Mouse (Mus musculus): ENCODE measurements around the gene Prkce. TPM values are rescaled to one million over a fixed set of nuclear protein-coding genes. Genes with fewer than 3 reads are reported as not detected.

The Prkce gene
- polyA plus RNA-seq, 1 experiment: 1.9 TPM

DNA sequence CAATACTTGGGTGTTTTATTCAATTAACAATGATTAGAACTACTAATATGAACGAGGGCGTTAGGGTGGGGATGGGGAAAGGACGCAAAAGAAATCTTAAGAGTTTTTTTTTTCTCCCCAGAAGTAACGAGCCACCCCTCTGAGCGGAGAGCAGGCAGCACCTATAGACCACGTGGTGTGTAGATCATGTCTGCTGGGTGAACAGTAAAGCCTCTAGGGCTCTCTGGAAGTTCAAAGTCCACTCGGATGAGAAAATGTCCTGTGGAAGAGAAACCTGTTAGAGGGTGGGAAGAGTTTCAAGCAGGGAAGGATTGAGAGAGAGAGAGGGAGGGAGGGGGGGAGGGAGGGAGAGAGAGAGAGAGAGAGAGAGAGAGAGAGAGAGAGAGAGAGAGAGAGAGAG lies 298.8 kb downstream of the Prkce start:
- H3K36me3 ChIP-seq (ENCODE audit: control insufficient read depth, insufficient read depth): no peaks in the 10 kb centered on the region
- no peak for TF ChIP-seq CEBPB (IDR thresholded peaks at IDR 0.05; ENCODE audit: insufficient read depth, poor library complexity, severe bottlenecking)
- TF ChIP-seq MYOG (IDR thresholded peaks at IDR 0.05; ENCODE audit: control insufficient read depth in 1 of 3, insufficient read depth in 1 of 3, insufficient read length in 2 of 3, low read depth in 2 of 3): no peak
- no peak overlapping the region for H3K4me2 ChIP-seq (ENCODE audit: low read depth)
- no peak overlapping the region for H3ac ChIP-seq (ENCODE audit: control insufficient read depth, insufficient read length)
- H3K79me2 ChIP-seq (ENCODE audit: control insufficient read depth, insufficient read depth): no peaks in the 10 kb centered on the region
- H3K4me3 ChIP-seq: no peak overlapping the region
- no peaks in the 10 kb centered on the region for H3K27me3 ChIP-seq (ENCODE audit: control insufficient read depth, insufficient read depth, insufficient read length)

DNA sequence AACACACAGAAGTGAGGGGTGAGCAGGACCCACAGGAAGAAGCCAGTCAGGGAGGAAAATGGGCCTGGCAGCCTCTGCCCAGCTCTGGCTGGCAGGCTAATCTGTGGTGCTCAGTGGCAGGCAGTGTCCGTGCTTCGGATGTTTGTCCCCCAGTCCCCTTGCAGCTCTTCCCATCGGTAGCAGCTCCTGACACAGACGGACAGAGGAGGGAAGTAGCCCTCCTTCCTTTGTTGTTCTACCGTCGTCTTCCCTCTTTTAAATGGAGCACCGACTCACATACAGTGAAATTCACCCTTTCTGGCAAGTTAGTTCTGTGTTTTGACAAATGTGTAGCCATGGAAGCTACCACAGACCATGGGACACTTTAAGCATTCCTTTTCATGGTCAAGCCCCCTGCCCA lies 299.3 kb downstream of the Prkce start:
- H3K27me3 ChIP-seq (ENCODE audit: control insufficient read depth, insufficient read depth, insufficient read length): no peaks in the 10 kb centered on the region
- no peak overlapping the region for H3ac ChIP-seq (ENCODE audit: control insufficient read depth, insufficient read length)
- TF ChIP-seq USF1 (IDR thresholded peaks at IDR 0.05; ENCODE audit: low read depth): no peak
- no peak for TF ChIP-seq REST (IDR thresholded peaks at IDR 0.05; ENCODE audit: insufficient read depth, insufficient read length)
- TF ChIP-seq SRF (IDR thresholded peaks at IDR 0.05; ENCODE audit: control insufficient read depth, insufficient read length, low read depth): no peak
- TF ChIP-seq E2F4 (IDR thresholded peaks at IDR 0.05; ENCODE audit: insufficient read depth): no peak
- no peak for TF ChIP-seq MAX (IDR thresholded peaks at IDR 0.05; ENCODE audit: low read depth)
- TF ChIP-seq MYOD1 (IDR thresholded peaks at IDR 0.05; ENCODE audit: control insufficient read depth in 1 of 3, insufficient read length in 2 of 3, low read depth in 2 of 3): no peak
- no peak overlapping the region for H3K4me2 ChIP-seq (ENCODE audit: low read depth)
- no peak overlapping the region for H3K4me3 ChIP-seq
- H3K79me2 ChIP-seq (ENCODE audit: control insufficient read depth, insufficient read depth): no peaks in the 10 kb centered on the region
- H3K36me3 ChIP-seq (ENCODE audit: control insufficient read depth, insufficient read depth): no peaks in the 10 kb centered on the region

DNA sequence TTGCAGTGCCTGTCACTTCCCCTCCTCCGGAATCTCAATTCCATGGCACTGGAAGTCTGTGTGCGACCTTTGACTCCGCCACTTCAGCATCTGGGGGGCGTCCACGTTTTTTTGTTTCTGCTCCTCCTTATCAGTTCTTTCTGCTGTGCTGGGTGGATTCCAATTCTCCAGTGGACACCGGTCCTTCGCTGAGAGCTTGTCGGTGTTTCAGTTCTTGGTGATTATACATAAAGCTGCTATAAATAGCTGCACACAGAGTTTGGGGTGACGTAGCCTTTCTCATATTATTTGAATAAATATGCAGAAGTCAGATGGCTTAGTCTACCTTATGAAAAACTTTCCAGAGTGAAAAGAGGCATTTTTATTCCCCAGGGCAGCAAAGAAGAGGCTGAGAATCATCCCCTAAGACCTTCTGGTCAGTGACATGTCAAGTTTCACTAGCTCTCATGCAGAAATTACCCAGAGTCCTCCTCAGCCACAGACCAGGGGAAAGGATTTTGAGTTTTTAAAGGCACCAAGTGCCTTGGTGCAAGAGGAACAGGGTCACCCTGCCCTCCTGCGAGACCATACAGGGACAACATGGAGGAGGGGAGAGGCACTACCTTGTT lies 299.8 kb downstream of the Prkce start:
- Histone ChIP-seq H3ac (ENCODE audit: control insufficient read depth, insufficient read length) (no peak overlapping the region), H3K27me3 (ENCODE audit: control insufficient read depth, insufficient read depth, insufficient read length) (no peaks in the 10 kb centered on the region), H3K4me3 (no peak overlapping the region), H3K79me2 (ENCODE audit: control insufficient read depth, insufficient read depth) (no peaks in the 10 kb centered on the region), H3K4me2 (ENCODE audit: low read depth) (no peak overlapping the region), H3K36me3 (ENCODE audit: control insufficient read depth, insufficient read depth) (no peaks in the 10 kb centered on the region)
- TF ChIP-seq MAX (IDR thresholded peaks at IDR 0.05; ENCODE audit: low read depth): no peak
- no peak for TF ChIP-seq POLR2A (IDR thresholded peaks at IDR 0.05; ENCODE audit: insufficient read length, low read depth)
- no peak for TF ChIP-seq SRF (IDR thresholded peaks at IDR 0.05; ENCODE audit: control insufficient read depth, insufficient read length, low read depth)
- TF ChIP-seq POLR2AphosphoS2 (IDR thresholded peaks at IDR 0.05; ENCODE audit: insufficient read length, low read depth): no peak
- no peak for TF ChIP-seq TCF3 (IDR thresholded peaks at IDR 0.05; ENCODE audit: insufficient read length, low read depth)
- TF ChIP-seq REST (IDR thresholded peaks at IDR 0.05; ENCODE audit: insufficient read depth, insufficient read length): no peak
- TF ChIP-seq MYOD1 (IDR thresholded peaks at IDR 0.05; ENCODE audit: control insufficient read depth in 1 of 3, insufficient read length in 2 of 3, low read depth in 2 of 3): no peak
- no peak for TF ChIP-seq TCF12 (IDR thresholded peaks at IDR 0.05; ENCODE audit: insufficient read depth, poor library complexity, severe bottlenecking)
- TF ChIP-seq E2F4 (IDR thresholded peaks at IDR 0.05; ENCODE audit: insufficient read depth): no peak

DNA sequence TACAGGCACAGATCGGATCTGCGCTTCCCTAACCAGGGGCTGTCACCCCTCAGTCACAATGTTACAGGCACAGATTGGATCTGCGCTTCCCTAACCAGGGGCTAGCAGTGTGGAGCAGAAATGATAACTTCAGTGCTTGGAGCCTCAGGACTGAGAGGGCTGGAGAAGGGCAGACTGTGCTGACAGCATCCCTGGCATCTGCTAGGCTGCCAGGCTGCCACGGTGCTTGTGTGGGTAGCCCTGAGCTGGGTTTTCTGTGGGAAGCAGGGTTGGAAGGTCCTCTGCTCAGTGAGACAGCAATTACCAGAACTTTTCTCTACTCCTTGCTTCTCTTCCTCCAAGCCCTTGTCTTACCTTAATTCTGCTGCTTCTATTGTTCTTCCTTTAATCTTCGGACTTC lies 300.4 kb downstream of the Prkce start:
- Histone ChIP-seq H3K79me2 (ENCODE audit: control insufficient read depth, insufficient read depth) (no peaks in the 10 kb centered on the region), H3ac (ENCODE audit: control insufficient read depth, insufficient read length) (no peak overlapping the region), H3K36me3 (ENCODE audit: control insufficient read depth, insufficient read depth) (no peaks in the 10 kb centered on the region), H3K4me3 (no peak overlapping the region), H3K4me2 (ENCODE audit: low read depth) (no peak overlapping the region), H3K27me3 (ENCODE audit: control insufficient read depth, insufficient read depth, insufficient read length) (no peaks in the 10 kb centered on the region)
- TF ChIP-seq REST (IDR thresholded peaks at IDR 0.05; ENCODE audit: insufficient read depth, insufficient read length): no peak
- no peak for TF ChIP-seq E2F4 (IDR thresholded peaks at IDR 0.05; ENCODE audit: insufficient read depth)
- TF ChIP-seq MYOD1 (IDR thresholded peaks at IDR 0.05; ENCODE audit: control insufficient read depth in 1 of 3, insufficient read length in 2 of 3, low read depth in 2 of 3): no peak
- TF ChIP-seq MAX (IDR thresholded peaks at IDR 0.05; ENCODE audit: low read depth): no peak
- TF ChIP-seq USF1 (IDR thresholded peaks at IDR 0.05; ENCODE audit: low read depth): no peak
- no peak for TF ChIP-seq TCF3 (IDR thresholded peaks at IDR 0.05; ENCODE audit: insufficient read length, low read depth)
- TF ChIP-seq SRF (IDR thresholded peaks at IDR 0.05; ENCODE audit: control insufficient read depth, insufficient read length, low read depth): no peak
- TF ChIP-seq MYOG (IDR thresholded peaks at IDR 0.05; ENCODE audit: control insufficient read depth in 1 of 3, insufficient read depth in 1 of 3, insufficient read length in 2 of 3, low read depth in 2 of 3): no peak
- no peak for TF ChIP-seq TCF12 (IDR thresholded peaks at IDR 0.05; ENCODE audit: insufficient read depth, poor library complexity, severe bottlenecking)
- TF ChIP-seq CEBPB (IDR thresholded peaks at IDR 0.05; ENCODE audit: insufficient read depth, poor library complexity, severe bottlenecking): no peak
- no peak for TF ChIP-seq POLR2AphosphoS2 (IDR thresholded peaks at IDR 0.05; ENCODE audit: insufficient read length, low read depth)
- no peak for TF ChIP-seq POLR2A (IDR thresholded peaks at IDR 0.05; ENCODE audit: insufficient read length, low read depth)

DNA sequence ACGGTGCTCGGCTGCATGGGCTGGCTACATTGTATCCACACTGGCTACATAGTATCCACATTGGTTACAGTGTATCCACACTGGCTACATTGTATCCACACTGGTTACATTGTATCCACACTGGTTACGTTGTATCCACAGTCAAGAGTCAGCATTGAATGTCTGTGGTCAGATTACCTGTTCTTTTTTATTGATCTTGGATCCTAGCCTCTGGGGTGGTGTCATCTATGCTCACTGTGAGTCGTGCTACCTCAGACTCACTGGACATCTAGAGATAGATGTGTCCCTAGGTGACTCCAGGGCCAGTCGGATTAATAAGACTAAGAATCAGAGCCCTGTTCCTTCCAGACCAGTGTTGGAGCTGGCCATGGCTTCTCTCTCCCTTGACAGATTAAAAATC lies 302.6 kb downstream of the Prkce start:
- Histone ChIP-seq H3K4me2 (ENCODE audit: low read depth) (no peak overlapping the region), H3K27me3 (ENCODE audit: control insufficient read depth, insufficient read depth, insufficient read length) (no peaks in the 10 kb centered on the region), H3K4me3 (no peak overlapping the region), H3ac (ENCODE audit: control insufficient read depth, insufficient read length) (no peak overlapping the region), H3K79me2 (ENCODE audit: control insufficient read depth, insufficient read depth) (no peaks in the 10 kb centered on the region), H3K36me3 (ENCODE audit: control insufficient read depth, insufficient read depth) (no peaks in the 10 kb centered on the region)
- no peak for TF ChIP-seq CEBPB (IDR thresholded peaks at IDR 0.05; ENCODE audit: insufficient read depth, poor library complexity, severe bottlenecking)
- TF ChIP-seq POLR2A (IDR thresholded peaks at IDR 0.05; ENCODE audit: insufficient read length, low read depth): no peak
- TF ChIP-seq MAX (IDR thresholded peaks at IDR 0.05; ENCODE audit: low read depth): no peak
- no peak for TF ChIP-seq SRF (IDR thresholded peaks at IDR 0.05; ENCODE audit: control insufficient read depth, insufficient read length, low read depth)
- no peak for TF ChIP-seq TCF3 (IDR thresholded peaks at IDR 0.05; ENCODE audit: insufficient read length, low read depth)
- no peak for TF ChIP-seq USF1 (IDR thresholded peaks at IDR 0.05; ENCODE audit: low read depth)
- TF ChIP-seq MYOD1 (IDR thresholded peaks at IDR 0.05; ENCODE audit: control insufficient read depth in 1 of 3, insufficient read length in 2 of 3, low read depth in 2 of 3): no peak
- TF ChIP-seq TCF12 (IDR thresholded peaks at IDR 0.05; ENCODE audit: insufficient read depth, poor library complexity, severe bottlenecking): no peak
- TF ChIP-seq E2F4 (IDR thresholded peaks at IDR 0.05; ENCODE audit: insufficient read depth): no peak
- no peak for TF ChIP-seq MYOG (IDR thresholded peaks at IDR 0.05; ENCODE audit: control insufficient read depth in 1 of 3, insufficient read depth in 1 of 3, insufficient read length in 2 of 3, low read depth in 2 of 3)
- TF ChIP-seq REST (IDR thresholded peaks at IDR 0.05; ENCODE audit: insufficient read depth, insufficient read length): no peak
- TF ChIP-seq POLR2AphosphoS2 (IDR thresholded peaks at IDR 0.05; ENCODE audit: insufficient read length, low read depth): no peak
